Mouse (Mus musculus): ENCODE results near the gene Zfp146. TPM values are rescaled to one million over a fixed set of nuclear protein-coding genes. Genes with fewer than 3 reads are reported as not detected.
A peak's percentile ranks its signal among the peaks of the same experiment; 100 is the strongest.

The Zfp146 gene
- polyA plus RNA-seq, 1 experiment from 2014 or later: 8.0 TPM

DNA sequence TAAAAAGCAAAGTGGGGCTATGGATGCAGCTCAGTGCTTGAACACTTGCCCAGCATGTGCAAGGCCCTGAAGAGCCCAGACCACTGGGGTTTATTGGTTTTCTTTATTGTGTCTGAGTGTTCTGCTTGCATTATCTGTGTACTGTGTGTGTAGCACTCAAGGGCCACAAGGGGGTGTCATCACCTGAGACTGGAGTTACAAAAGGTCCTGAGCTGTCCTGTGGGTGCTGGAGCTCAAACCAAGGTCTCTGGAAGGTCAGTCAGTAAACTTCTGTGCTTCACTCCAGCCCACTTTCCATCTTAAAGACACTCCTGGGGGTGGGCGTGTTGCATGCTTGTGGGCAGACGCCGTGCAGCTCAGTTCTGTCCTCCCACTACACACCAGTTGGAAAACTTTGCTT is 14.0 kb downstream of the Zfp146 start:
- Histone ChIP-seq H3K4me2 (ENCODE audit: low read length) (no peak overlapping the region), H3K27ac (ENCODE audit: low read depth, low read length) (no peak overlapping the region), H3K9ac (ENCODE audit: low read depth, low read length) (no peak overlapping the region), H3K9me3 (ENCODE audit: control insufficient read depth, low read length) (peaks cover 47% of the 10 kb centered on the region), H3K4me1 (ENCODE audit: control insufficient read depth, insufficient read depth, low read depth, low read length) (no peaks in the 10 kb centered on the region), H3K27me3 (replicated peaks; ENCODE audit: control insufficient read depth, insufficient read depth, low read length) (no peaks in the 10 kb centered on the region), H3K36me3 (ENCODE audit: control insufficient read depth, insufficient read depth, low read length) (peaks cover 49% of the 10 kb centered on the region), H3K4me3 (ENCODE audit: low read length) (no peak overlapping the region)
- no peak for ATAC-seq
- WGBS: 91% methylated on average over 3 of the region's 3 CpGs

DNA sequence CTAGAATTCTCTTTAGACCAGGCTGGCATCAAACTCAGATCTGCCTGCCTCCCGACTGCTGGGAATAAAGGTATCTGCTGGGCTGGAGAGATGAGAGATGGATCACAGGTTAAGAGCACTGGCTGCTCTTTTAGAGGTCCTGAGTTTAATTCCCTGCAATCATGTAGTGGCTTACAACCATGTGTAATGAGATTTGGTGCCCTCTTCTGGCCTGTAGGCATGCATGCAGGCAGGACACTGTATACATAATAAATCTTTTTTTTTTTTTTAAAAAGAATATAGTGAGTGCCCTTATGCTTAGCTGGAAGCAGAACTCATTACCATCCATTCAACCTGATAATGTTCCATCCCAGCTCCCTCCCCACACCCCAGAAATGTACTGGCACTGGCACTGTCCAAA is 15.5 kb downstream of the Zfp146 start:
- no peak overlapping the region for H3K9ac ChIP-seq (ENCODE audit: low read depth, low read length)
- H3K4me3 ChIP-seq (ENCODE audit: low read length): no peak overlapping the region
- H3K9me3 ChIP-seq (ENCODE audit: control insufficient read depth, low read length): peaks cover 44% of the 10 kb centered on the region
- no peaks in the 10 kb centered on the region for H3K4me1 ChIP-seq (ENCODE audit: control insufficient read depth, insufficient read depth, low read depth, low read length)
- H3K36me3 ChIP-seq (ENCODE audit: control insufficient read depth, insufficient read depth, low read length): peaks cover 41% of the 10 kb centered on the region
- H3K27me3 ChIP-seq (replicated peaks; ENCODE audit: control insufficient read depth, insufficient read depth, low read length): no peaks in the 10 kb centered on the region
- no peak for ATAC-seq
- no peak overlapping the region for H3K27ac ChIP-seq (ENCODE audit: low read depth, low read length)
- no peak overlapping the region for H3K4me2 ChIP-seq (ENCODE audit: low read length)
- 95% methylated on average over 1 of the region's 1 CpGs for WGBS

DNA sequence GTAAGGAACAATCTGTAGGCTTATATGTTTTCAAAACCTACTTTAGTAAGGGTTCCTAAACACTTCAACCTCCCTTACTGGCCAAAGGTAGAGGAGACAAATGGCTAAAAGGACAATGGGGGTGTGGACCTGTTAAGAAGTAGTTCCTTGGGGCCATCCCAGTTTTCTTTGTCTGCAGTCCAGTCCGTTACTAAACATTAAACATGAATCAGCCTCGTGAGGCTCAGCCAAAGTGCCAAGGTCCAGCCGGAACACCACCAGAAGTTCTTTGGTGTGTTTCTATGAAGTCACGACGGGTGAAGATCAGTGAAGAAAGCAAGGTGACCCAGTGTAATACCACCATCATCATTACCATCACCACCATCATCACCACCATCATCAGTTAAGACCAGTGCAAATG is 22.5 kb downstream of the Zfp146 start:
- Histone ChIP-seq H3K4me2 (ENCODE audit: low read length) (no peak overlapping the region), H3K27ac (ENCODE audit: low read depth, low read length) (no peak overlapping the region), H3K36me3 (ENCODE audit: control insufficient read depth, insufficient read depth, low read length) (peaks cover 10% of the 10 kb centered on the region), H3K9ac (ENCODE audit: low read depth, low read length) (no peak overlapping the region), H3K4me1 (ENCODE audit: control insufficient read depth, insufficient read depth, low read depth, low read length) (peaks cover 2% of the 10 kb centered on the region; the same call in 1 of the 2 replicates), H3K9me3 (ENCODE audit: control insufficient read depth, low read length) (peaks cover 15% of the 10 kb centered on the region), H3K4me3 (ENCODE audit: low read length) (no peak overlapping the region), H3K27me3 (replicated peaks; ENCODE audit: control insufficient read depth, insufficient read depth, low read length) (no peaks in the 10 kb centered on the region)
- WGBS: 95% methylated on average over 5 of the region's 5 CpGs
- no peak for ATAC-seq

DNA sequence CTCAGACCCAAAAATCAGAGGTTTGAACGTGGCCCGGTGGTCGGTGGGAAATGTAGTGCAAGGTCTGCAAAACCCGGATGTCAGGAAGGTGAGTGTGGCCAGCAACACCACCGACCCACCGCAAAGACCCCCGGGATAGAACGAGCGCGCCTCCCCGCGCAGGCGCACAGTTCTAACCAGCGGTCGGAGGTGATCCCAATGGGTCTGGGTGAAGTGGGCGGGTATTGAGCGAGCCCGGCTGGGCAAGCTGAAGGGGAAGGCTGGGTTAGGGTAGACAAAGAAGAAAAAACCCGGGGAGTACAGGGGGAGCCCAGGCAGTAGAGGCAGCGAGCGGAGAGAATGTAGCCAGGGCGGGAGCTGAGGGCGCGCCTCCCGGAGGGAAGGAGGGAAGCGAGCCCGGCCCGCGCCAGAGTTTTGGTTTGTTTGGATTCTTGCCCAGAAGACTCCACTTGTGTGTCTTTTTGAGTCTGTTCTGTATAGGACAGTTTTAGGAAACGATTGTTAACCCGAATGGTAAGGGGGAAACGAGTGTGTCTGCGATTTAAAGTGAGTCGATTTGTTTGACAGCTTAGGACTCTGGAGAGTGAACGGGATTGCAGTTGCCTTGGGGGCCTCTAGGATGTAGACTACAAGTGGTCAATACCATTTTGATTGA is 25.9 kb downstream of the Zfp146 start:
- H3K27ac ChIP-seq (ENCODE audit: low read depth, low read length): peak overlapping the region; percentile 85
- peak overlapping the region; percentile 78 for H3K9ac ChIP-seq (ENCODE audit: low read depth, low read length)
- peak; percentile 98 for ATAC-seq
- peaks cover 2% of the 10 kb centered on the region; the same call in 1 of the 2 replicates for H3K4me1 ChIP-seq (ENCODE audit: control insufficient read depth, insufficient read depth, low read depth, low read length)
- no peaks in the 10 kb centered on the region for H3K27me3 ChIP-seq (replicated peaks; ENCODE audit: control insufficient read depth, insufficient read depth, low read length)
- no peaks in the 10 kb centered on the region for H3K9me3 ChIP-seq (ENCODE audit: control insufficient read depth, low read length)
- whole genome bisulfite sequencing: 1% methylated on average over 35 of the region's 35 CpGs
- H3K4me3 ChIP-seq (ENCODE audit: low read length): peak overlapping the region; percentile 69
- H3K4me2 ChIP-seq (ENCODE audit: low read length): peak overlapping the region; percentile 71
- no peaks in the 10 kb centered on the region for H3K36me3 ChIP-seq (ENCODE audit: control insufficient read depth, insufficient read depth, low read length)

DNA sequence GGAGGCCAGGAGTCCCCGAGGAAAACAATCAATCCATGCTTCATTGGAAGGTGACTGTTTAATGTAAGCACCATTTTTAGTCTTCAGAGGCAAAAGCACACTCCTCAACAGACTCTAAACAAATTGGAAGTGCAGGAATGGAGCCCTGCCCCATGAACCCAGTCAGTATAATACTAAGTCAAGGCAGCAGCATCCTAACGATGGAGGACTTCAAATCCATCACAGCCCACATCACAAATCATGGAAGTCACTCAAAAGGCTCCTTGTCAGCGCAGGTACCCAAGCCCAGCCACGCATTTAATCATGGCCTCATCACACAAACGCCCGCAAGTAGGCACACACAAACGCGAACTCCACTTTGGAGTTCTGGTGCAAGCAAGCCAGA is 26.4 kb downstream of the Zfp146 start:
- Histone ChIP-seq H3K36me3 (ENCODE audit: control insufficient read depth, insufficient read depth, low read length) (no peaks in the 10 kb centered on the region), H3K9ac (ENCODE audit: low read depth, low read length) (peak overlapping the region; percentile 78), H3K9me3 (ENCODE audit: control insufficient read depth, low read length) (no peaks in the 10 kb centered on the region), H3K4me2 (ENCODE audit: low read length) (peak overlapping the region; percentile 71), H3K27ac (ENCODE audit: low read depth, low read length) (peak overlapping the region; percentile 85), H3K27me3 (replicated peaks; ENCODE audit: control insufficient read depth, insufficient read depth, low read length) (no peaks in the 10 kb centered on the region), H3K4me3 (ENCODE audit: low read length) (peak overlapping the region; percentile 69), H3K4me1 (ENCODE audit: control insufficient read depth, insufficient read depth, low read depth, low read length) (peaks cover 2% of the 10 kb centered on the region; the same call in 1 of the 2 replicates)
- 15% methylated on average over 8 of the region's 8 CpGs for WGBS
- peak; percentile 45; the same call in 1 of the 2 replicates for ATAC-seq

DNA sequence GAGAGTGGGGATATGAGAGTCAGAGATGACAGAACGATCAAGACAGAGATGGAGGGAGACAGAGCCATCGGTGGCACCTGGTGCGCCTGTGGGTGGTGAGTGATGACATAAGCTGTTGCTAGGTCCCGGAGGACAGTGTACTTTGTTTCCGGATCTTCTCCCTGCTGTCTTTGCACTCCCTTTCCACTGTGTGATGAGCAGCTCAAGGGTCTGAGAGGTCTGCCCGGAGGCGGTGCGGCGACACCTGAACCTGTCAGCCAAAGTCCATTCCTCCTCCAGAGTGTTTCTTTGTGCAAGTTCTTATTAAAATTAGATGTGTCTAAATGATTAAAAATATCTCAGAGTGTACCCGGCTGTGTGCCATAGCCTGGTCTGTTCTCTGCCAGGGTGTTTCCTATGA is 32.7 kb downstream of the Zfp146 start:
- no peak for ATAC-seq
- no peak overlapping the region for H3K9ac ChIP-seq (ENCODE audit: low read depth, low read length)
- no peak overlapping the region for H3K27ac ChIP-seq (ENCODE audit: low read depth, low read length)
- no peaks in the 10 kb centered on the region for H3K9me3 ChIP-seq (ENCODE audit: control insufficient read depth, low read length)
- WGBS: 92% methylated on average over 10 of the region's 10 CpGs
- H3K4me2 ChIP-seq (ENCODE audit: low read length): no peak overlapping the region
- H3K36me3 ChIP-seq (ENCODE audit: control insufficient read depth, insufficient read depth, low read length): peaks cover 39% of the 10 kb centered on the region
- H3K27me3 ChIP-seq (replicated peaks; ENCODE audit: control insufficient read depth, insufficient read depth, low read length): no peaks in the 10 kb centered on the region
- H3K4me3 ChIP-seq (ENCODE audit: low read length): no peak overlapping the region
- no peaks in the 10 kb centered on the region for H3K4me1 ChIP-seq (ENCODE audit: control insufficient read depth, insufficient read depth, low read depth, low read length)

DNA sequence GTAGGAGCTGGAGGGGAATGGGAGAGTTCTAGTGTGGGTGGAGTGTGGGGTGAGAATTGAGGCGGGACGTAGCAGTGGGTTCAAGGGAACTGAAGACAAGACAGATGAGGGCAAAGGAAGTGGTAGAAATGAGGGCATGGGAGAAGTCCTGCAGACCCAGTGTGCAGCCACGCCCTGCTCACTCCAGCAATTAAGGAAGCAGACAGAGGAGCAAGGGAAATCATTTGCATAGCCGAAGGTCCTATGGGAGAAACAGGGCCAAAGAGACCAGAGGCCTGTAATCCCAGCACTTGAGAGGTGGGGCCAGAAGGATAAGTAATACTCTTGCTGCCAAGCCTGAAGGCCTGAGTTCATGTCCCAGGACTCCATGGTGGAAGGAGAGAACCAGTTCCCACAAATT is 37.2 kb downstream of the Zfp146 start:
- Histone ChIP-seq H3K27me3 (replicated peaks; ENCODE audit: control insufficient read depth, insufficient read depth, low read length) (no peaks in the 10 kb centered on the region), H3K36me3 (ENCODE audit: control insufficient read depth, insufficient read depth, low read length) (peaks cover 55% of the 10 kb centered on the region), H3K4me2 (ENCODE audit: low read length) (no peak overlapping the region), H3K4me1 (ENCODE audit: control insufficient read depth, insufficient read depth, low read depth, low read length) (no peaks in the 10 kb centered on the region), H3K9ac (ENCODE audit: low read depth, low read length) (no peak overlapping the region), H3K27ac (ENCODE audit: low read depth, low read length) (no peak overlapping the region), H3K4me3 (ENCODE audit: low read length) (no peak overlapping the region), H3K9me3 (ENCODE audit: control insufficient read depth, low read length) (no peaks in the 10 kb centered on the region)
- no peak for ATAC-seq
- 91% methylated on average over 4 of the region's 4 CpGs for WGBS

DNA sequence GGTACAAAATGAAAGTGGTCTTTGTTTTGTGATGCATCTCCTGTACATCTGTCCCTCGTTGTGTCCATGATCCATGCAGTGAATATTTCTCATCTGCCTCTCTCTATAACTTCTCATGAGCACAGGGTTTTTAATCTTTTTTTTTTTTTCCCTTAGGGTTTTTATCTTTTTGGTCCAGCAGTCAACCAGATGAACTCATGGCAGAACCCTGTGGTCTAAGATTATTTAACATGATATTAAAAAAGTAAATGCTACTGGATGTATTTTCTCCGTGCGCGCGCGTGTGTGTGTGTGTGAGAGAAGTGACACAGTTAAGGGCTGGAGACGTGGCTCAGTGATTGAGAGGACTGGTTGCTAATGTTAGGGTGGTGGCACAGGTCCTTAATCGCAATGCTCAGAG is 39.6 kb downstream of the Zfp146 start:
- no peak for ATAC-seq
- Histone ChIP-seq H3K27ac (ENCODE audit: low read depth, low read length) (no peak overlapping the region), H3K27me3 (replicated peaks; ENCODE audit: control insufficient read depth, insufficient read depth, low read length) (no peaks in the 10 kb centered on the region), H3K4me3 (ENCODE audit: low read length) (no peak overlapping the region), H3K9me3 (ENCODE audit: control insufficient read depth, low read length) (no peaks in the 10 kb centered on the region), H3K4me1 (ENCODE audit: control insufficient read depth, insufficient read depth, low read depth, low read length) (no peaks in the 10 kb centered on the region), H3K9ac (ENCODE audit: low read depth, low read length) (no peak overlapping the region), H3K4me2 (ENCODE audit: low read length) (no peak overlapping the region), H3K36me3 (ENCODE audit: control insufficient read depth, insufficient read depth, low read length) (peaks cover 52% of the 10 kb centered on the region)
- 94% methylated on average over 8 of the region's 8 CpGs for WGBS

DNA sequence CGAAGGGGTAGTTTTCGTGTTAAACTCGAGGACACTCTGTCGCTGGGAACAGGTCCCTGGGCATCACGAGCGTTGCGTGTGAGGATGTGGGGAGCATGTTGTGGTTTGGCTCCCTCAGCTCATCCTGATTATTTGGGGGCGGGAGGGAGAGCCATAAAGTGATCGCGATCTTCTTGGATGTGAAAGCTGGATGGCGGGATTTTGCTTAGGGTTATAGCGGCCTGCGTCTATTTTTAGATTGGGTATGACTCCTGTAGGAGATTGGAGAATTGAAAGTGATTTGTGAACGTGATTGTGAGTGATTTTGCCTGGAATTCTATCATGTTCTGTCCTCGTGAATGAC is 47.4 kb downstream of the Zfp146 start:
- peak overlapping the region; percentile 84 for H3K9ac ChIP-seq (ENCODE audit: low read depth, low read length)
- H3K27ac ChIP-seq (ENCODE audit: low read depth, low read length): peak overlapping the region; percentile 87
- WGBS: 3% methylated on average over 15 of the region's 15 CpGs
- no peak for ATAC-seq
- peak overlapping the region; percentile 89 for H3K4me2 ChIP-seq (ENCODE audit: low read length)
- no peaks in the 10 kb centered on the region for H3K9me3 ChIP-seq (ENCODE audit: control insufficient read depth, low read length)
- H3K4me1 ChIP-seq (ENCODE audit: control insufficient read depth, insufficient read depth, low read depth, low read length): peaks cover 8% of the 10 kb centered on the region
- no peaks in the 10 kb centered on the region for H3K27me3 ChIP-seq (replicated peaks; ENCODE audit: control insufficient read depth, insufficient read depth, low read length)
- H3K4me3 ChIP-seq (ENCODE audit: low read length): peak overlapping the region; percentile 66
- H3K36me3 ChIP-seq (ENCODE audit: control insufficient read depth, insufficient read depth, low read length): peaks cover 4% of the 10 kb centered on the region; the same call in 1 of the 2 replicates
